Mouse (Mus musculus) thymus, adult 2 months (tissue): Measurements from ENCODE around the gene Idh3a. TPM values are rescaled to one million over a fixed set of nuclear protein-coding genes. Genes with fewer than 3 reads are reported as not detected.
"Not testable (repeated sequence)": the region's sequence is repeated elsewhere in the genome, so short reads cannot be mapped to it uniquely, and the experiment has no call there.

Experiments used
- DNase-seq: peaks from one replicate; pipeline ENCODE4 v3.0.0; 2021
- H3K27ac ChIP-seq: fragments of 200-500 bp; 2 replicates; pipeline ENCODE4 v1.5.1; 2012; ENCODE audit warnings: low read length, control low read depth; ENCODE audit not compliant: control insufficient read depth, insufficient read depth
- H3K27me3 ChIP-seq: fragments of 200-500 bp; 2 replicates; pipeline ENCODE4 v1.6.1; 2012; ENCODE audit warnings: mild to moderate bottlenecking, low read length, moderate library complexity, mixed read lengths; ENCODE audit not compliant: control insufficient read depth, insufficient read depth
- H3K36me3 ChIP-seq: fragments of 200-500 bp; 2 replicates; pipeline ENCODE4 v1.6.1; 2012; ENCODE audit warnings: mild to moderate bottlenecking, low read length, moderate library complexity; ENCODE audit not compliant: control insufficient read depth, insufficient read depth
- H3K4me1 ChIP-seq: fragments of 200-500 bp; replicated peaks from 2 replicates; pipeline ENCODE4 v1.6.1; 2012; ENCODE audit warnings: low read length; ENCODE audit not compliant: control insufficient read depth, insufficient read depth
- H3K4me3 ChIP-seq: fragments of 200-500 bp; 2 replicates; pipeline ENCODE4 v1.5.1; 2012; ENCODE audit warnings: mild to moderate bottlenecking, low read length, control low read depth, moderate library complexity; ENCODE audit not compliant: control insufficient read depth, insufficient read depth
- CTCF ChIP-seq: fragments of 200-500 bp; IDR thresholded peaks from 2 replicates; pipeline ENCODE4 v1.5.1; 2012; ENCODE audit warnings: mild to moderate bottlenecking, control low read depth, low read length, moderate library complexity, borderline replicate concordance; ENCODE audit not compliant: control insufficient read depth, poor library complexity, insufficient read depth; ENCODE audit errors: extremely low read depth
- POLR2A ChIP-seq: fragments of 200-500 bp; IDR thresholded peaks from 2 replicates; pipeline ENCODE4 v1.6.1; 2012; ENCODE audit warnings: mild to moderate bottlenecking, low read length, control low read depth, moderate library complexity; ENCODE audit not compliant: control insufficient read depth, poor library complexity, insufficient read depth; ENCODE audit errors: extremely low read depth
- WGBS: fragments of 180-500 bp; shearing (Covaris S2); methylation state at CpG from one replicate; pipeline ENCODE4 v1.1.7; 2018; 5-methylcytosine and 5-hydroxymethylcytosine counted together
- polyA plus RNA-seq: library from polyadenylated mRNA; depleted of rRNA; stranded (reverse); fragments of >200 nt; gene quantifications from 2 replicates; pipeline ENCODE4 v1.2.3, GENCODE M21; 2012

The Idh3a gene
- polyA plus RNA-seq, 1 experiment = 50.1 TPM

GRCm38 (mm10) chr9:54585839-54586198 lies 315 bp upstream of the Idh3a start:
- Histone ChIP-seq H3K4me1 (peaks cover 5% of the 10 kb centered on the region; the same call in 1 of the 2 replicates), H3K27me3 (no peaks in the 10 kb centered on the region), H3K4me3 (no peak overlapping the region), H3K36me3 (0 out of 2 replicates have a peak, but pooled peaks cover 5% of the 10 kb centered on the region), H3K27ac (no peak overlapping the region)
- 36% methylated on average over 5 of the region's 5 CpGs for whole genome bisulfite sequencing
- TF ChIP-seq CTCF (no peak), POLR2A (no peak)
- DNase-seq = no peak

DNA sequence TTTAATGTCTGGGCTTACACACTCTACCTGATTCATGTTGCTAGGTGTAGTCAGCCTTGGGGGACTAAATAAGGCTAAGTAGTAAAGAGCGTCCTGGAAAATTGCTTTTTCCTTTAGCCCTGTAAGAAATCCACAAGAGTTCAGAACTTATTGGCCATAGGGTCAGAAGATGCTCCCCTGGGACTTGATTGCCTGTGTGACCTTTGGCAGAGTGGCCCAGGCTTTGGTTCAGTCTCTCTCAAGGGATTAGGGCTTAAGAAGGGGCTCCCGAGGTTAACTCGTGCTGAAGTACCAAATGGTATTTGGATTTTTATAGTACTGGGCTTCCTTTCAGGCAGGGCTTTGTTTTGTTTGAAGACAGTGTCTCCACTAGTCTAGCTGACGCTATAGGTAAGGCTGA lies 1.7 kb downstream of the Idh3a start:
- no peak for TF ChIP-seq POLR2A
- TF ChIP-seq CTCF = no peak
- no peak overlapping the region for H3K4me3 ChIP-seq

DNA sequence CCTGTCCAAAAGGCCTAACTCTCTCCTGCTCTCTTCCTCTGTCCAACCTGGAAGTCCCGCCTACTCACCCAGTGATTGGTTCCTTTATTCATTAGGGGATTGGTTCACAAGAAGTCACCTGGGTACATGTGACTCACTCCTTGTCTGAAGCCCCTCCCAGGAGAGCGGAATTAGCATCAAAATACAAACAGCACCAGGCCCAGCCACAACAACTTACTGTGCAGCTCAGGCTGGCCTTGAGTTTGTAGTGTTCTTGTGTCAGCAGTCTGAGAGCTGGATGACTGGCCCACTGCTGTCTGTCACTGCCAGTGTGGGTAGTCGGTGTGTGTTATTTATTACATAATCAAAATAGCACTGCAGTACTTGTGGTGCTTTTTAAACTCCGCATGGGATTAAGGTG lies 7.5 kb downstream of the Idh3a start:
- not testable (repeated sequence) for H3K27ac ChIP-seq, DNase-seq, H3K4me3 ChIP-seq, H3K27me3 ChIP-seq, H3K4me1 ChIP-seq
- 94% methylated on average over 4 of the region's 4 CpGs for WGBS
- peaks cover 52% of the 10 kb centered on the region for H3K36me3 ChIP-seq

More for the DNA sequence above, 1.7 kb downstream of the Idh3a start:
- Histone ChIP-seq H3K36me3 (peaks cover 11% of the 10 kb centered on the region; the same call in 1 of the 2 replicates), H3K4me1 (peaks cover 5% of the 10 kb centered on the region; the same call in 1 of the 2 replicates), H3K27me3 (no peaks in the 10 kb centered on the region), H3K27ac (no peak overlapping the region)
- DNase-seq = no peak
- WGBS = 91% methylated on average over 4 of the region's 4 CpGs

DNA sequence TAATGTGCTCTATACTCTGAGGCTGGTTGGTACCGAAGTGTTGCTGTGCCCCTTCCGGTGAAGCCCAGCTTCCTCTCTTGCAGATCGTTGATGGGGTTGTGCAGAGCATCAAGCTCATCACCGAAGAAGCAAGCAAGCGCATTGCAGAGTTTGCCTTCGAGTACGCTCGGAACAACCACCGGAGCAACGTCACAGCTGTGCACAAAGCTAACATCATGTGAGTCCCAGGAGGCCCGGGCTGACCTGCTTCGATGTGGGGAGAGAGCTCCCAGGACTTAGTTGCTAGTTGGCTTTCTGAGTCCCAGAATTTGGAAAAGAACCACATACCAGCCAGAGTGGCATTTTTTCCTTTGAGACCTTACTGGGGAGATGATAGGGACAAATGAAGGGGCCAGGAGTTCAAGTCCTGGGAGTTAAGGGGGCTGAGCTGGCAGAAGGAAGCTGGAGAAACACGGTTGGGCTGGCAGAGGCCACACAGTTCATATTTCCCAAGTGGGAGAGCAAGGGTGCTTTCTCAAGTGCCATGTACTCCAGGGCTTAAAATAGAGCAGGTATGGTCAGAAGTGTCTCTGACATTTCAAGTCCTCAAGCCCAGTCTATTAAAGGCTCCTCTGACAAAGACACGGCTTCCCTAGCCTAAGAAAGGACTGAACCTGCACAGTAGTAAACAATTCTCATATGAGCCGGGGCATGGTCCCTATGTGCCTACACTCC lies 10.8 kb downstream of the Idh3a start:
- 96% methylated on average over 15 of the region's 15 CpGs for WGBS
- Histone ChIP-seq H3K27ac (no peak overlapping the region), H3K4me1 (no peaks in the 10 kb centered on the region), H3K27me3 (no peaks in the 10 kb centered on the region), H3K36me3 (peaks cover 64% of the 10 kb centered on the region), H3K4me3 (no peak overlapping the region)
- DNase-seq = no peak
- TF ChIP-seq POLR2A (no peak), CTCF (no peak)

GRCm38 (mm10) chr9:54602386-54602785 lies 16.3 kb downstream of the Idh3a start:
- no peak for TF ChIP-seq POLR2A
- no peak for TF ChIP-seq CTCF
- no peak overlapping the region for H3K27ac ChIP-seq
- WGBS = 97% methylated on average over 2 of the region's 2 CpGs

GRCm38 (mm10) chr9:54602916-54603315 lies 16.8 kb downstream of the Idh3a start:
- Histone ChIP-seq H3K27me3 (no peaks in the 10 kb centered on the region), H3K27ac (no peak overlapping the region), H3K4me1 (no peaks in the 10 kb centered on the region), H3K36me3 (peaks cover 50% of the 10 kb centered on the region), H3K4me3 (no peak overlapping the region)
- 95% methylated on average over 7 of the region's 7 CpGs for WGBS
- TF ChIP-seq POLR2A (no peak), CTCF (no peak)
- DNase-seq = no peak

More at GRCm38 (mm10) chr9:54602386-54602785, 16.3 kb downstream of the Idh3a start:
- H3K4me3 ChIP-seq = no peak overlapping the region
- no peak for DNase-seq
- H3K4me1 ChIP-seq = no peaks in the 10 kb centered on the region
- peaks cover 55% of the 10 kb centered on the region for H3K36me3 ChIP-seq
- no peaks in the 10 kb centered on the region for H3K27me3 ChIP-seq
